Mouse (Mus musculus) stomach, postnatal 0 days (tissue): ENCODE results near the gene Sppl3.

ENCODE experiments used
- CTCF ChIP-seq: IDR thresholded peaks from 2 replicates; pipeline ENCODE4 v1.5.1; 2016; ENCODE audit warnings: antibody characterized with exemption, low read depth, mild to moderate bottlenecking, moderate library complexity
- EP300 ChIP-seq: optimal IDR thresholded peaks from 2 replicates; pipeline ENCODE3; 2016; ENCODE audit warnings: antibody characterized with exemption

- no peak for TF ChIP-seq CTCF
- no peak for TF ChIP-seq EP300
Observed at GRCm38 (mm10) chr5:115068671-115069421, 57.9 kb downstream of the Sppl3 start.
